Mouse (Mus musculus): Measurements from ENCODE around the gene Lingo4.

DNA sequence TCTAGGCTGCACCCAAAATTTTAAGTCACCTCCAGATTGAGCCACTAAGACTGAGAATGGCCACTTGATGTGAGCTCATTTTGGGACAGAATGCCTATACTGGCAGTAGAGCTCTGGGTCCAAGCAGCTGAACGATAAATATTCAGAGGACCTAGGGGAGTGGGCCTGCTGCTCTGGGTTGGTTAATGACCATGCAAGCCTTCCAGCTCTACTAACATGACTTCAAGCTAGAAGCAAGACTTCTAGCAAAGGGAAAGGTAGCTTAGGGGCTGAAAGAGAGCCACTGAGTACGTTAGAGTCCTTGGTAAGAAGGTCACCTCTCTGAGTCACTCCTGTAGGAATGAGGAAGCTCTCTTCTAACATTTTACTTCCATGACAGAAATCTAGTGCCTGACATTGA is 6.2 kb upstream of the Lingo4 start:
- TF ChIP-seq EP300 (IDR thresholded peaks at IDR 0.05; ENCODE audit: low read length): no peak
- TF ChIP-seq TBP (conservative IDR thresholded peaks at IDR 0.05; ENCODE audit: low read depth, low read length): no peak
- TF ChIP-seq USF2 (conservative IDR thresholded peaks at IDR 0.05; ENCODE audit: low read depth, low read length): no peak
- TF ChIP-seq ZNF384 (IDR thresholded peaks at IDR 0.05; ENCODE audit: low read depth, low read length): no peak
- TF ChIP-seq MEF2A (IDR thresholded peaks at IDR 0.05; ENCODE audit: borderline replicate concordance, low read depth, low read length): no peak
- TF ChIP-seq SIN3A (IDR thresholded peaks at IDR 0.05; ENCODE audit: low read length): no peak
- no peak for TF ChIP-seq SMC3 (IDR thresholded peaks at IDR 0.05; ENCODE audit: low read depth, low read length)
- no peak for TF ChIP-seq ZKSCAN1 (IDR thresholded peaks at IDR 0.05; ENCODE audit: borderline replicate concordance, low read depth, low read length)
